Mouse (Mus musculus) cortical plate, adult 2 months (tissue): ENCODE data around the gene Olfr545. TPM values are rescaled to one million over a fixed set of nuclear protein-coding genes. Genes with fewer than 3 reads are reported as not detected.

Experiments used
- H3K27ac ChIP-seq: fragments of 200-500 bp; 2 replicates; pipeline ENCODE4 v1.5.1; 2012; ENCODE audit warnings: low read length, control low read depth, inconsistent platforms; ENCODE audit not compliant: insufficient read depth
- H3K4me1 ChIP-seq: fragments of 200-500 bp; 2 replicates; pipeline ENCODE4 v1.6.1; 2011; ENCODE audit warnings: low read length; ENCODE audit not compliant: control insufficient read depth, insufficient read depth
- H3K4me3 ChIP-seq: fragments of 200-500 bp; 2 replicates; pipeline ENCODE4 v1.5.1; 2011; ENCODE audit warnings: mild to moderate bottlenecking, low read length, control low read depth; ENCODE audit not compliant: insufficient read depth
- CTCF ChIP-seq: fragments of 200-500 bp; IDR thresholded peaks from 2 replicates; pipeline ENCODE4 v1.5.1; 2011; ENCODE audit warnings: mild to moderate bottlenecking, control low read depth, low read length; ENCODE audit not compliant: insufficient read depth; ENCODE audit errors: extremely low read depth
- POLR2A ChIP-seq: fragments of 200-500 bp; IDR thresholded peaks from 2 replicates; pipeline ENCODE4 v1.6.1; 2011; ENCODE audit warnings: mild to moderate bottlenecking, low read length, control low read depth; ENCODE audit not compliant: insufficient read depth; ENCODE audit errors: extremely low read depth
- polyA plus RNA-seq: library from polyadenylated mRNA; depleted of rRNA; stranded (reverse); fragments of >200 nt; gene quantifications from 2 replicates; pipeline ENCODE4 v1.2.3, GENCODE M21; 2012

The Olfr545 gene
- polyA plus RNA-seq, 1 experiment = not detected

DNA sequence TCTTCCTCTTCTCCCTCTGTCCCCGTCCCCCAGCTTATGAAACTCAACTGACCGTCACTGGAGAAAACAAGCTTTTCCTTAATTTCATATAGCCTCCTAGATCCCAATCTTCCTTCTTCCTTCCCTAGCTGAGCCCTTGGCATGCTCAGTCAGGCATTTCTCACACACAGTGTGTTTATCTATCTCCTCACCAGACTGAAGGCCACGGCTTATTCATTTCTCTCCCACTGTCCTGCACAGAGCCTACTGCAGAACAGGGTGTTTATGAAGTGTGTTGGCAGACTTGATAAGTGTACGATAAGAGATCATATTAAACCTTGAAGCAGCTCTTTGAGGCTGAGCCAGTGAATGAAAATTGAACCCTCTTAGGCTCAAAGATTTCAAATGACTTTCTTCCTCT lies 18.6 kb downstream of the Olfr545 start:
- Histone ChIP-seq H3K4me3 (no peak overlapping the region), H3K27ac (no peak overlapping the region), H3K4me1 (no peaks in the 10 kb centered on the region)
- TF ChIP-seq CTCF = no peak
- no peak for TF ChIP-seq POLR2A

DNA sequence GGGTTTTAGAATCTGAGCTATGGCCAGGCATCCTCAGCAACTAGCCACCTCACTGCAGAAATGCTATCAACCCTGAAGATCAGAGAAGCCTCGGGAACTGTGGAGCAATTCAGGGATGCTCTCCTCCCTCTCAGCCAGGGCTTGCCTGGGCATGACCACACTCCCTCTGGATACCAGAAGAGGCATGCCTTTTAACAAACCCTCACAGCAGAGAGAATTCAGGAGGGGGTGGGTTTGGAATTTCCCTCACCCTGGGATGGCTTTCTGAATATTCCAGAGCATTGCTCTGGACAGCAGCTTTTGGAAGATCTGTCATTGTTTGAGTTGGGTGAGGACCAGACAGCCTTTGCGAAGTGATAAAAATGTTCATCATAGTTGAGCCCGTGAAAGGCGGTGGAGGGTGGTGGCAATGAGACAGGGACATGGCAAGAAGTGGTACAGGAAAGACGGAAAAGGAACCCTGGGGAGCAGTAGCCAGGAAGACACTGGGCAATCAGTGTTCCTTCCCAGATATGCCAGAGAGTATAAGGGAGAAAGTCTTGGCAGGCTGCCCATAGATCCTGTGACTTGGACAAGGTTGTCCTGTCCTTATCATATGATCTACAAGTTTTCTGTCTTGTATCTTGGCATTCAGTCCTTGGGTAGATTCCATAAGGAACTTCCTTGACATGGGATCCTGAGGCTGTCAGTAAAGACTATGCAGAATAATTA lies 19.9 kb downstream of the Olfr545 start:
- no peak for TF ChIP-seq CTCF
- no peak for TF ChIP-seq POLR2A
- H3K4me1 ChIP-seq = no peaks in the 10 kb centered on the region
- no peak overlapping the region for H3K27ac ChIP-seq
- H3K4me3 ChIP-seq = no peak overlapping the region

DNA sequence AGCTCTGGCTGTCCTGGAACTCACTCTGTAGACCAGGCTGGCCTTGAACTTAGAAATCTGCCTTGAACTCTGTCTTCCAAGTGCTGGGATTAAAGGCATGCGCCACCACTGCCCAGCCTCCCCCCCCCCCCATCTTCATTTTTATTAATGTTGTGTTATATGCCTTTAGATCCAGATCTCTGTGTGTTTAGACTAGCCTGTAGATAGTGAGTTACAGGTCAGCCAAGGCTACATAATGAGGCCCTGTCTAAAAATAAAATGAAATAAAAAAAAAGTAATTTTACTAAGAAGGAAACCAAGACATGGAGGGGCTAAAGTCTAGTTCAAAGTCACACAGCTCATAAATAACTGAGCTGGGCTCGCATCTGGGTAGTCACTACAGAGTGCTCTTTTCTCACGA lies 20.4 kb downstream of the Olfr545 start:
- TF ChIP-seq POLR2A = no peak
- no peak for TF ChIP-seq CTCF
- Histone ChIP-seq H3K4me3 (no peak overlapping the region), H3K4me1 (no peaks in the 10 kb centered on the region), H3K27ac (no peak overlapping the region)

DNA sequence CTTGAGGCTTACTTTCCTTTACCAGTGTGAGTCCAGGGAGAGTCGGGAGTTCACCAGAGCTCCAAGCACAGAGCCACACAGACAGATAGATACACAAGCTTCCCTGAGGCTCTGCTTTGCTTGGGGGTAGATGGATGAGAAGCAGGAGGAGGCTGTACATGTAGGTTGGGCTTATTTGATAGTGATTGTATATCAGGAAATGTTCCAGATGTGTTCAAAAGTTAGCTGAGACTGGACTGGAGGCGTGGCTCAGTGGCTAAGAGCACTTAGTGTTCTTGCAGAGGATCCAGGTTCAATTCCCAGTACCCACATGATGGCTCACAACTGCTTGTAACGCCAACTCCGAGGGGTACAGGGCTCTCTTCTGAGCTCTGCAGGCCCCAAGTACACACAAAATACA lies 20.9 kb downstream of the Olfr545 start:
- Histone ChIP-seq H3K4me1 (no peaks in the 10 kb centered on the region), H3K27ac (no peak overlapping the region)

DNA sequence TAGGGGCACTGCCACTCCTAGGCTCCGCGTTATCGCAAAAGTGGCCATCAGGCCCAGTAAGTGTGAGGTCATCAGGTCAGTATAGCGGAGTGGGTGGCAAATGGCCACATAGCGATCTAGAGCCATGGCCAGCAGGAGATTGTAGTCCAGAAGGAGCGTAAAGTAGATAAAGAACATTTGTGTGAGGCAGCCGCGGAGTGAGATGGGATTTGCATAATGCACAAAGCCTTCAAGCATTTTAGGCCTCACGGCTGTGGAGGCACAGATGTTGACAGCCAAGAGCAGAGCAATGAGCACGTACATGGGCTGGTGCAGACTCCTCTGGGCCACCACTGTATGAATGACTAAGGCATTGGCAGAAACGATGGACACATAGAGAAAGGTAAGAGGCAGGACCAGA lies 22.0 kb downstream of the Olfr545 start:
- Histone ChIP-seq H3K27ac (no peak overlapping the region), H3K4me1 (no peaks in the 10 kb centered on the region), H3K4me3 (no peak overlapping the region)
- no peak for TF ChIP-seq POLR2A
- no peak for TF ChIP-seq CTCF

More for the DNA sequence above, 20.9 kb downstream of the Olfr545 start:
- no peak for TF ChIP-seq POLR2A
- no peak for TF ChIP-seq CTCF
- H3K4me3 ChIP-seq = no peak overlapping the region

DNA sequence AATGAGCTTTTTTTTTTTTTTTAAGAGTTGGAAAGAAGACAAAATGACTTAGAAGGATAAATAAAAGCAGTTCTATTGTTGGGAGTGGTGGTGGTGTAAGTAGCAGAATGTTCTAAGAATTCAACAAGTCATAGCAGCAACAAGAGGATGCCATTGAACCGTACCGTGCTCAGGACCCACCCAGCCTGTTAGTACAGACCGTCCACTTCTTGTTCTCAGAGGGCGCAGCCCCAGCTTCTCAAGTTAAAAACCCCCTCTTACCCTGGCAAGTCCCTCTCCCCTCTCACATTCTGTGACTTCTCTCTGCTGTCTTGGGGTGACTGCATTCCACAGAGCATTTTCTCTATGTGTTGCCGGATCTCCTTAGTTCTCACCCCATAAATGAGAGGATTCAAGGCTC lies 22.8 kb downstream of the Olfr545 start:
- H3K27ac ChIP-seq = no peak overlapping the region
- H3K4me1 ChIP-seq = no peaks in the 10 kb centered on the region
- H3K4me3 ChIP-seq = no peak overlapping the region
- no peak for TF ChIP-seq CTCF
- no peak for TF ChIP-seq POLR2A

DNA sequence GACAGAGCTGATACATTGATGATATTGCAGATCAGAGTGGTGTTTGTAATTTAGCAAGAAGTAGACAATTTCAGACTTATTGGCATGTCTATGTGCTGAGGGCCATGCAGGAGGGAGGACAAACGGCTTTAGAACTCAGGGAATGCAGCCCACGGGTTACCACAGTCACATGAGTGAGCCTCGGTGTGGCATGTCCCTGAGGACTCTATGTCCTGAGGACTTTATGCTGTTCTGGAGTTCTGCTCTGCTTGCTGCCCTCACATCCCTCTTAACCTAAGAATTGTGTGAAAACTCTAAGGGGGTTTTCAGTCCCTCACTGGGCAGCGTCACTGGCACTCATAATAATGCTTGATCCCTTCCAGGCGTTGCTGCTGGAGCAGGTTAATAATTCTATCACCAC lies 26.7 kb downstream of the Olfr545 start:
- no peak for TF ChIP-seq CTCF
- TF ChIP-seq POLR2A = no peak
- Histone ChIP-seq H3K27ac (no peak overlapping the region), H3K4me3 (no peak overlapping the region), H3K4me1 (no peaks in the 10 kb centered on the region)

DNA sequence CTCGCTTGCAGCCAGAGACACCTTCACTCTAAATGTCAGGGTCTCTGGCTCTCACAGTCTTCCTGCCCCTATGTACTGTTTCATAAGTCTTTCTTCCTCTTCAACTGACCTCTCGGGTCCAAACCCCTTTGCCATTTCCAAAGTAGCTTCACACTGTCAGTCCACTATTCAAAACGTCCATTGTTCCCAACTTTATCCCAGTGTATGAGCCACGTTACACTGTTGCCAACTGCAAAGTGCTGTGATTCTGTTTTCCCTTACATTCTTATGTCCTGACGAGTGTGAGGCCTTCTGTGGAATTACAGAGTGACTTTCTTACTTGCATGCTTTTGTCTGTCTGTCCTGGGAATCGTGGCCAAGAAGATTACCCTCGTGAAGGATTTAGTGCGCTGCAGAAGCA lies 31.8 kb downstream of the Olfr545 start:
- H3K27ac ChIP-seq = no peak overlapping the region
- TF ChIP-seq POLR2A = no peak
- TF ChIP-seq CTCF = no peak
- no peak overlapping the region for H3K4me3 ChIP-seq
- no peaks in the 10 kb centered on the region for H3K4me1 ChIP-seq

DNA sequence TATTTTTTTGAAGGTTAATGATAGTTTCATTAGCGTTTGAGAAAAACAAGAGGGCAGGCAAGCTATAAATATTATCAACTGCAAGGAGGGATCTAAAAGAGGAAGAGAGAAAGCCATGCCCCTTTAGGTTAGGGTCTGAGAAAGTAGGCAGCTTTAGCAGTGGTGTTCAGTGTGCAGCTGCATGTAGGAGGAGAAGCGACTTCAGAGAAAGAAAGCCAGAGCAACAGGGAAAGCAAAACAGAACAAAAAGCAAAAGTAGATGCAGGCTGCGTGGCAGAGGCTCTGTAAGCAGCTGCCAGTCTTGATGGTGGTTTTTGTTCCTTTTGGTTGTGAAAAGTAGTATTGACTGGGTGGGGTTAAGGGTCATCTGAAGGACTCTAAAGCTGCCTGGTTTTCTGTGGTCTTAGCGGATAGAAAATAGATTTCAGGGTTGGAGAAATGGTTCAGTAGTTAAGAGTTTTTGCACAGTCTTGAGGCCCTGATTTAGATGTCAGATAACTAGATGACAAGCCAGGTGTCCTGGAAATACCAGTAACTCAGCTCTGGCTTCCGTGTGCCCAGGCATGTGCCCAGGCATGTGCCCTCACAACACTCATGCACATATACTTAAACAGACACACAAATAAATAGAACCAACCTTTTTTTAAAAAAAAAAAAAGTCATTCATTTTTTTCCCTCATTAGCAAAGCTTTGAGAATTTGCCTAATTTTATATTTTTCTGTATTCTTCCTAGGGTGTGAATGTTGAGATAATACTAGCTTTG lies 40.6 kb downstream of the Olfr545 start:
- Histone ChIP-seq H3K4me3 (no peak overlapping the region), H3K4me1 (no peaks in the 10 kb centered on the region), H3K27ac (no peak overlapping the region)
- TF ChIP-seq CTCF = no peak
- TF ChIP-seq POLR2A = no peak

DNA sequence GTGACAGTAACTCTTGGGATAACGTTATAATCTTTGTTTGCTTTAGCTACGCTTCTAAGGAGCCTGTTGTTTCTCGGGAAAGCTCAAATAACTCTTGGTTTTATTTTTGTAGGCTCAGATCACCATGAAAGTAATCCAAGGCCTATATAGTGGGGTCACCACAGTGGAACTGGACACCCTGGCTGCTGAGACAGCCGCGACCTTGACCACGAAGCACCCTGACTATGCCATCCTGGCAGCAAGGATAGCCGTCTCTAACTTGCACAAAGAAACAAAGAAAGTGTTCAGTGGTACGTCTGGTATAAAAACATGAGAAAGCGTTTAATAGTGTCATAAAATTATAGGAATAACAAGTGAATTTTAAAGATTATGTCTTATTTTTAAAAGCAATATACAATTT lies 52.9 kb downstream of the Olfr545 start:
- Histone ChIP-seq H3K4me1 (no peaks in the 10 kb centered on the region), H3K27ac (no peak overlapping the region), H3K4me3 (no peak overlapping the region)
- TF ChIP-seq POLR2A = no peak
- TF ChIP-seq CTCF = no peak
